Mouse (Mus musculus) inflammation-experienced regulatory T-cells, adult 16 weeks (primary cell): ENCODE measurements around the gene Ak1. TPM values are rescaled to one million over a fixed set of nuclear protein-coding genes. Genes with fewer than 3 reads are reported as not detected.

ENCODE experiments used
- polyA plus RNA-seq: library from polyadenylated mRNA; unstranded; fragments of 100-300 nt; shearing (Covaris generic); gene quantifications from one replicate; pipeline ENCODE4 v1.2.1, GENCODE M21; 2017

The Ak1 gene
- polyA plus RNA-seq, result not detected

DNA sequence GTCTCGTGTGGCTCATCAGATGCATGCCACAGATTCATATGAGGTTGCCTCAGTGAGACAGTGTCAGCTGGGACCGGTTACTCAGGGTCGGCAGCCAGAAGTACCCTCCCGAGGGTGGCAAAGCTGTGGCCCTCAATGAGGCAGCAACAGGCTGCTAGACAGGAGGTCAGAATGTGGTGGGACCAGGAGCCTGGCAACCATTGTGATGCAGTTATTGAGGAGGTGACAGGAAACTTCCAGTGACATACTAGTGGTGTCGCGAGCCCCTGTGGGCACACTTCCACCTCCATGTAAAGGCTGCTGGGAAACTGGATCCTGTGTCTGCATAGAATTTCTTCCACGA is at the start of gene Ak1:
Gene Ak1 (plus strand): TSS at position 242 of the 343 bp plus-strand sequence.

DNA sequence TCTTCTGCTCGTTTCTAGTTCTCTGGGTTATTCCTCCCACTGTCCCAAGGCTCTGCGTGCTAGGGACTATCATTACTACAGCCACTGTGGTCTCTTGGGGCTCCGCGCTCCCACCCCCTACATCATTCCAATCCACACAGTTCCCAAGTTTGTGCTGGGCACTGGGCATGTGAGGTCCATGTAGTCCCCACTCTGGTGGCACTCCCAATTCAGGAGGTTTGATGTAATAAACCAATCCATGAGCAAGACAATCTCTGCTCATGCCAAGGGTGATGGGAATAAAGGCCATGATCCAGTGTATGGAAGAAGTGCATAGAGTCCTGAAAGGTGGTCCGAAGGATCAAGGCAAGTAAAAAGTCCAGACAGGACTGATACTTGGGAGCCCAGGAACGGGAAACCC is 47.1 kb upstream of the Ak1 start, which contains the start of gene Pip5kl1:
Gene Pip5kl1 (plus strand): TSS at position 301 of the 400 bp plus-strand sequence.

DNA sequence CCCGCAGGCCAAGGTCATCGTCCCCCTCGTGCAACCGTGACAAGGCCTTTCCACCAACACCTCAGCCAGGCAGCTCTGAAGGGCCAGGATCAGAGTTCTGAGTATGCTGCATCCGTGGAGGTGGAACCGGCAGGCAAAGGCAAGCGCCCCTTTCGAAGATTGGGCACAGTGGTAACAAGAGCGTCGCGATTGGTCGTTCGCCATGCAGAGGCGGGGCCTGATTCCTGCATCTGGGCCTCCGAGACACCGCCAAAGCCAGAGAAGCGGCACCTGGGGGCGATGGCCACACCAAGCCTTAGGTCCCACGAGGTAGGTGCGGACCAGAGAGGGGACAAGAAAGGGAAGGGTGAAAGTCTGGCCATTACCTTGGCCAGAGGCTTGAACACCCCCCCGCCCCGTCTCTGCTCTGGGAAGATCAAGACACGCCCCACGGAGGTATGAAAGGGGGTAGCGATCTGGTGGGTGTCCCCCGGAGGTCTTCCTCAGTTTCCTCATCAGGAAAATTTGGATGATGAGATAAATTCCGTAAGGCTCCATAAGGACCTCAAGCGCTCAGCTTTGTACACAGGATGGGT is 45.9 kb upstream of the Ak1 start, which contains the start of gene 9430097D07Rik:
Gene 9430097D07Rik (minus strand): TSS at position 99 of the 575 bp plus-strand sequence.

DNA sequence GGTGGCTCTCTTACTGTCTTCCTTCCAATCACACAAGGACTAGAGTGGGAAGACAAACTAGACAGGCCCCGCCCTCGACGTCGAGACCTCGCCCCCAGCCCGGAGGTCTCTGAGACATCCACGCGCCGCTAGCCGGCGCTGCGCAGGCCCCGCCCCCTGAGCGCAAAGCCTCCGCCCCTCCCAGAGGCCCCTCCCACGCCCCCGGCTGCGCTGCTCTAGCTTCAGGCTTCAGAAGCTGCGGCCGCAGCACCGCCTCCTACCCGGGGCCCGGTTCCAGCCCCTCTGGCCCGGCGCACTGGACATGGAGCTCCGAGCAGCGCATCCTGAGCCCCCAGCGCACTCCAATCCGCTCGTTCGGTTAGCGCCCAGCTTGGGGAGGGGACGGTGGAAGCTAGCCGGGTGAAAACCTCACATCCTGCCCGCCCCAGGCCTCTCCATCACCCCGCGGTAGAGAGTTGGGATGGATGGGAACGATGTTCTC is 34.6 kb upstream of the Ak1 start, which contains the start of gene St6galnac4:
Gene St6galnac4 (plus strand): TSS at position 225 of the 481 bp plus-strand sequence.

DNA sequence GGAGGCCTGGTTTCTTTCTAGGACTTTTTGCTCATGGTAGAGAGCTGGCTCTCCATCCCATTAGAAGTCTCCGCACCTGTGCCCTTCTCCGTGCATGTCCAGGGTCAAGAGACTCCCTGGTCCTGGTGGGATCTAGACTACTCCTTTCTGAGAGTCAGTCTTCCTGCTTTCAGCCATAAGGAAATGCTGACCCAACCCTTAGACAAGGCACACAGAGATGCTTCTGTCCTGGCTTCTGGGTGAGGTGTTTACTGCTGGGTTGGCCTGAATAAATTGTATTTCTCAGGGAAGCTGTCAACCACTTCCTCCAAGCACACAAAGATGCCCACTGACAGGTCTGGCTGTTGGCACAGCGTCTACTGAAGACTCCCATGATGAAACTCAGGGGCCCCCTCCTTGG is 22.1 kb upstream of the Ak1 start, which contains the start of gene St6galnac6:
Gene St6galnac6 (plus strand): TSS at position 301 of the 400 bp plus-strand sequence.

DNA sequence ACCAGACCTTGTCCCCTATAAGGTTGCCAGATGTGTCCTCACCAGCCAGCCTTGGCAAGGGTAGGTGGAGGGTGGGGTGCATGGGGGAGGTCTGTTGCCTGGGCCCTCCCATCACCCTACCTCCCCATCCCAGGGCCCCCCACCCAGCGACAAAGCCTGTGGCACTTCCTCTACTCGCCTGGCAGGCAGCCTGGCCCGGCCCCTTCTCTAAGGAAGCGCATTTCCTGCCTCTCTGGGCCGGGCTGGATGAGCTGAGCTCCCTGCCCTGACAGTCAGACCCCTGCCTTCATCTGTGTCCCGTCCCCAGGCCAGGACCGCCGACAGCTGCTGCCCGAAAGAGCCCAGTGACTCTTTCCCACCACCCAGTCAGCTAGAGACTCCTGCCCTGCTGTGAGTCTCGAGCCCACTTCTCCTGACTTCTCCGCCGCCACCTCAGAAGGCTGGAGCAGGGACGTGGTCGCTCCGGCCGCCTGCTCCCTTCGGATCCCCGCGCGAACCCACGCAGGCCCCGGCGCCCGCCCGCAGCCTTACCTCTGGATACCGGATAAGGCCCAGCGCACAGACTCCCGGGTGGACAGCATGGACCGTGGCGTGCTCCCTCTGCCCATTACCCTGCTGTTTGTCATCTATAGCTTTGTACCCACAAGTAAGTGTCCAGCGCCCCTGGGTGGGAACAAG is 25.0 kb downstream of the Ak1 start, which contains the start of gene Eng:
Gene Eng (plus strand): TSS at position 217 of the 678 bp plus-strand sequence.

Other genes starting within 250 kb of the Ak1 start
- 79.7 TPM for gene 1110008P14Rik, start 239.8 kb upstream of the Ak1 start, polyA plus RNA-seq
- not detected for gene Lcn2, start 233.5 kb upstream of the Ak1 start, polyA plus RNA-seq
- 1.9 TPM for gene Ptges2, start 225.9 kb upstream of the Ak1 start, polyA plus RNA-seq
- gene Naif1, start 171.3 kb upstream of the Ak1 start, polyA plus RNA-seq, result 9.0 TPM
- 6.5 TPM for gene Slc25a25, start 170.3 kb upstream of the Ak1 start, polyA plus RNA-seq
- 72.8 TPM for gene Fam102a, start 86.4 kb upstream of the Ak1 start, polyA plus RNA-seq
- gene Dpm2, start 50.9 kb upstream of the Ak1 start, polyA plus RNA-seq, result 148 TPM
- gene Pip5kl1, start 47.0 kb upstream of the Ak1 start, polyA plus RNA-seq, result not detected
- not detected for gene 9430097D07Rik, start 46.1 kb upstream of the Ak1 start, polyA plus RNA-seq
- 62.6 TPM for gene St6galnac4, start 34.7 kb upstream of the Ak1 start, polyA plus RNA-seq
- gene St6galnac6, start 22.0 kb upstream of the Ak1 start, polyA plus RNA-seq, result 6.3 TPM
- gene Eng, start 24.8 kb downstream of the Ak1 start, polyA plus RNA-seq, result 0.41 TPM
- 24.0 TPM for gene Fpgs, start 82.4 kb downstream of the Ak1 start, polyA plus RNA-seq
- gene Cdk9, start 91.3 kb downstream of the Ak1 start, polyA plus RNA-seq, result 45.1 TPM
- gene Sh2d3c, start 99.3 kb downstream of the Ak1 start, polyA plus RNA-seq, result 135 TPM
- gene 6330409D20Rik, start 119.3 kb downstream of the Ak1 start, polyA plus RNA-seq, result 1.0 TPM
- 85.3 TPM for gene Tor2a, start 135.5 kb downstream of the Ak1 start, polyA plus RNA-seq
- gene Ttc16, start 153.9 kb downstream of the Ak1 start, polyA plus RNA-seq, result 1.7 TPM
- gene Ptrh1, start 154.0 kb downstream of the Ak1 start, polyA plus RNA-seq, result 6.9 TPM
- not detected for gene Cfap157, start 162.7 kb downstream of the Ak1 start, polyA plus RNA-seq
- 6.1 TPM for gene Stxbp1, start 225.5 kb downstream of the Ak1 start, polyA plus RNA-seq